In genomic region chr2:91455826-91456225, GRCm38 (mm10) we compare ENCODE assay signal across 8 mouse cellular contexts. TPM values are rescaled to one million over a fixed set of nuclear protein-coding genes. Genes with fewer than 3 reads are reported as not detected.
DNase-seq lines count a peak whose midpoint lies in the region; ATAC-seq and TF ChIP-seq lines count a peak whose summit lies in the region.

No protein-coding gene starts in this region.

- H3K36me3 ChIP-seq in forebrain, postnatal 0 days (ENCODE audit: insufficient read depth), result no peaks in the 10 kb centered on the region
- no peaks in the 10 kb centered on the region; the same call in 1 of the 2 replicates for H3K36me3 ChIP-seq in forebrain, embryonic 12.5 days (replicated peaks)
- no peaks in the 10 kb centered on the region for H3K36me3 ChIP-seq in liver, adult 2 months (ENCODE audit: control insufficient read depth, insufficient read depth, low read length)
- no peaks in the 10 kb centered on the region for H3K36me3 ChIP-seq in liver, embryonic 11.5 days (ENCODE audit: control insufficient read depth, insufficient read depth, low read length)

- H3K27me3 ChIP-seq in forebrain, postnatal 0 days (ENCODE audit: insufficient read depth, low read length), result no peaks in the 10 kb centered on the region
- peaks cover 11% of the 10 kb centered on the region; the same call in 1 of the 2 replicates for H3K27me3 ChIP-seq in forebrain, embryonic 12.5 days
- no peaks in the 10 kb centered on the region for H3K27me3 ChIP-seq in liver, adult 2 months (ENCODE audit: control insufficient read depth, insufficient read depth, low read length)
- peaks cover 28% of the 10 kb centered on the region for H3K27me3 ChIP-seq in liver, embryonic 11.5 days (replicated peaks; ENCODE audit: control insufficient read depth, insufficient read depth, low read length)

- 1% methylated on average over 4 of the region's 4 CpGs for WGBS in forebrain, postnatal 0 days
- WGBS in forebrain, embryonic 12.5 days, result 4% methylated on average over 4 of the region's 4 CpGs
- WGBS in liver, adult 2 months, result 1% methylated on average over 4 of the region's 4 CpGs
- 4% methylated on average over 4 of the region's 4 CpGs for WGBS in liver, embryonic 11.5 days

- TF ChIP-seq CTCF in forebrain, postnatal 0 days (IDR thresholded peaks at IDR 0.05; ENCODE audit: low read depth), result peak; percentile 84
- TF ChIP-seq CTCF in liver, adult 2 months (IDR thresholded peaks at IDR 0.05; ENCODE audit: low read depth, low read length), result peak; percentile 33; the same call in 1 of the 2 replicates

- no peak for TF ChIP-seq POLR2A in liver, adult 2 months (IDR thresholded peaks at IDR 0.05; ENCODE audit: extremely low read depth, insufficient read depth, low read length)

- H3K9ac ChIP-seq in forebrain, postnatal 0 days, result no peak overlapping the region
- no peak overlapping the region for H3K9ac ChIP-seq in forebrain, embryonic 12.5 days
- no peak overlapping the region for H3K9ac ChIP-seq in liver, adult 2 months (ENCODE audit: low read depth, low read length)
- no peak overlapping the region for H3K9ac ChIP-seq in liver, embryonic 11.5 days (ENCODE audit: low read depth, low read length)

- no peaks in the 10 kb centered on the region for H3K9me3 ChIP-seq in forebrain, postnatal 0 days (ENCODE audit: low read length)
- H3K9me3 ChIP-seq in forebrain, embryonic 12.5 days, result no peaks in the 10 kb centered on the region
- H3K9me3 ChIP-seq in liver, embryonic 11.5 days (ENCODE audit: control insufficient read depth, low read length), result peaks cover 5% of the 10 kb centered on the region; the same call in 1 of the 2 replicates

- H3K4me1 ChIP-seq in forebrain, postnatal 0 days (ENCODE audit: insufficient read depth), result peaks cover 4% of the 10 kb centered on the region; the same call in 1 of the 2 replicates
- H3K4me1 ChIP-seq in forebrain, embryonic 12.5 days, result peaks cover 30% of the 10 kb centered on the region
- peaks cover 10% of the 10 kb centered on the region for H3K4me1 ChIP-seq in liver, adult 2 months (ENCODE audit: control insufficient read depth, insufficient read depth, low read length)
- peaks cover 20% of the 10 kb centered on the region for H3K4me1 ChIP-seq in liver, embryonic 11.5 days (replicated peaks; ENCODE audit: control insufficient read depth, insufficient read depth, low read length)

- peak; percentile 76 for DNase-seq in forebrain, postnatal 0 days
- DNase-seq in liver, adult 2 months (ENCODE audit: extremely low read depth, low read depth, low spot score), result peak; percentile 72
- DNase-seq in liver, embryonic 11.5 days (ENCODE audit: low spot score), result no peak
- peak; percentile 65 to 71 for DNase-seq in cerebellum, postnatal 10 days
- DNase-seq in layer of hippocampus, postnatal 14 days (ENCODE audit: low spot score in 2 of 2), result peak; percentile 32 to 74
- DNase-seq in yolk sac, embryonic 10.5 days (ENCODE audit: low spot score), result peak; percentile 54
- no peak for DNase-seq in thymus, postnatal 14 days

- no peak overlapping the region for H3K27ac ChIP-seq in forebrain, postnatal 0 days (ENCODE audit: low read depth, low read length)
- H3K27ac ChIP-seq in forebrain, embryonic 12.5 days, result no peak overlapping the region
- H3K27ac ChIP-seq in liver, adult 2 months (replicated peaks; ENCODE audit: insufficient read depth, low read depth, low read length), result no peak overlapping the region
- H3K27ac ChIP-seq in liver, embryonic 11.5 days (ENCODE audit: low read depth, low read length), result no peak overlapping the region

- no peak overlapping the region for H3K4me2 ChIP-seq in forebrain, postnatal 0 days (ENCODE audit: low read depth)
- no peak overlapping the region for H3K4me2 ChIP-seq in forebrain, embryonic 12.5 days
- H3K4me2 ChIP-seq in liver, embryonic 11.5 days, result no peak overlapping the region

- no peak overlapping the region for H3K4me3 ChIP-seq in forebrain, postnatal 0 days (ENCODE audit: low read depth, low read length)
- no peak overlapping the region for H3K4me3 ChIP-seq in forebrain, embryonic 12.5 days (replicated peaks)
- H3K4me3 ChIP-seq in liver, adult 2 months (ENCODE audit: insufficient read depth, low read depth, low read length), result no peak overlapping the region
- H3K4me3 ChIP-seq in liver, embryonic 11.5 days (ENCODE audit: low read depth, low read length), result no peak overlapping the region

- peaks cover 6% of the 10 kb centered on the region; the same call in 1 of the 2 replicates for H3K79me2 ChIP-seq in liver, adult 2 months (ENCODE audit: control insufficient read depth, insufficient read depth, low read length)

- ATAC-seq in forebrain, postnatal 0 days, result peak; percentile 59; the same call in 1 of the 2 replicates
- ATAC-seq in forebrain, embryonic 12.5 days (ENCODE audit: low FRiP score), result no peak
- no peak for ATAC-seq in liver, embryonic 11.5 days (replicated peaks; ENCODE audit: low FRiP score)

RNA-seq across cellular contexts. Expression of gene Lrp4, which starts 1.5 kb away (rescaled TPM):
- 12.0 and 13.7 TPM in 2 replicates for total RNA-seq in forebrain, postnatal 0 days (2014; rRNA removed)
- polyA plus RNA-seq in forebrain, postnatal 0 days (2015; fragmentation: Nextera tagmentation; extraction: Ambion mirVana), result 2.8 and 4.1 TPM in 2 replicates
- 9.1 and 9.5 TPM in 2 replicates for polyA plus RNA-seq in forebrain, embryonic 12.5 days (2016; fragmentation: Nextera tagmentation; extraction: Ambion mirVana)
- 13.8 and 14.7 TPM in 2 replicates for total RNA-seq in liver, adult 2 months (2014; rRNA removed)
- polyA plus RNA-seq in liver, adult 2 months (2012; rRNA removed), result 5.1 and 6.0 TPM in 2 replicates
- 1.7 and 1.9 TPM in 2 replicates for polyA plus RNA-seq in liver, embryonic 11.5 days (2014; fragmentation: Nextera tagmentation; extraction: Ambion mirVana)
- total RNA-seq in layer of hippocampus, postnatal 14 days (2021), result 10 to 100 TPM; 38.0 to 40.2 TPM

RNA-seq across cellular contexts. Expression of gene 1110051M20Rik, which starts 11.3 kb away (rescaled TPM):
- 127 and 147 TPM in 2 replicates for total RNA-seq in forebrain, postnatal 0 days (2014; rRNA removed)
- 165 and 182 TPM in 2 replicates for polyA plus RNA-seq in forebrain, postnatal 0 days (2015; fragmentation: Nextera tagmentation; extraction: Ambion mirVana)
- 110 and 114 TPM in 2 replicates for polyA plus RNA-seq in forebrain, embryonic 12.5 days (2016; fragmentation: Nextera tagmentation; extraction: Ambion mirVana)
- total RNA-seq in liver, adult 2 months (2014; rRNA removed), result 3.6 and 7.5 TPM in 2 replicates
- polyA plus RNA-seq in liver, adult 2 months (2012; rRNA removed), result 1.7 and 2.8 TPM in 2 replicates
- 23.7 and 24.8 TPM in 2 replicates for polyA plus RNA-seq in liver, embryonic 11.5 days (2014; fragmentation: Nextera tagmentation; extraction: Ambion mirVana)
- 100 to 1,000 TPM in 1 of 2 experiments, 10 to 100 TPM in 1; 90.8 to 106 TPM for total RNA-seq in layer of hippocampus, postnatal 14 days (2021)

Comparison
In these comparisons a context has a peak if more than half of its experiments do, and no peak if none do; other contexts are left out.
1. DNase-seq: peak in forebrain, postnatal 0 days (single experiment), liver, adult 2 months (single experiment), cerebellum, postnatal 10 days (2 of 2), layer of hippocampus, postnatal 14 days (2 of 2) and yolk sac, embryonic 10.5 days (single experiment); none in liver, embryonic 11.5 days (single experiment) and thymus, postnatal 14 days (single experiment).